Mouse (Mus musculus): ENCODE results near the gene Cyp2j8. TPM values are rescaled to one million over a fixed set of nuclear protein-coding genes. Genes with fewer than 3 reads are reported as not detected.

The Cyp2j8 gene
- not detected for polyA plus RNA-seq (2014; fragmentation: Illumina TruSeq; extraction: RNeasy Lipid Tissue Mini Kit (QIAGEN cat#74804); ENCODE audit: low read depth, low replicate concordance)

GRCm38 (mm10) chr4:96507286-96507685 is at the start of gene Cyp2j8:
Cyp2j8 (minus strand) TSS chr4:96507386.

GRCm38 (mm10) chr4:96553133-96553819 is 46.1 kb upstream of the Cyp2j8 start, which contains the start of gene Cyp2j6:
Cyp2j6 (minus strand) TSS chr4:96553661.

Other genes starting within 250 kb of the Cyp2j8 start
- not detected for gene Cyp2j11, start 158.7 kb downstream of the Cyp2j8 start, polyA plus RNA-seq (2014; fragmentation: Illumina TruSeq; extraction: RNeasy Lipid Tissue Mini Kit (QIAGEN cat#74804); ENCODE audit: low read depth, low replicate concordance)
- 71.6 TPM for gene Cyp2j6, start 46.3 kb upstream of the Cyp2j8 start, polyA plus RNA-seq (2014; fragmentation: Illumina TruSeq; extraction: RNeasy Lipid Tissue Mini Kit (QIAGEN cat#74804); ENCODE audit: low read depth, low replicate concordance)
- 9.9 TPM for gene Cyp2j9, start 84.2 kb upstream of the Cyp2j8 start, polyA plus RNA-seq (2014; fragmentation: Illumina TruSeq; extraction: RNeasy Lipid Tissue Mini Kit (QIAGEN cat#74804); ENCODE audit: low read depth, low replicate concordance)
- not detected for gene Cyp2j5, start 156.8 kb upstream of the Cyp2j8 start, polyA plus RNA-seq (2014; fragmentation: Illumina TruSeq; extraction: RNeasy Lipid Tissue Mini Kit (QIAGEN cat#74804); ENCODE audit: low read depth, low replicate concordance)

Measured in sigmoid colon, adult 10 weeks (tissue).